Mouse (Mus musculus) thymus, adult 2 months (tissue): ENCODE results near the gene Gls.

Source experiments
- CTCF ChIP-seq: fragments of 200-500 bp; IDR thresholded peaks from 2 replicates; pipeline ENCODE4 v1.5.1; 2012; ENCODE audit warnings: mild to moderate bottlenecking, control low read depth, low read length, moderate library complexity, borderline replicate concordance; ENCODE audit not compliant: control insufficient read depth, poor library complexity, insufficient read depth; ENCODE audit errors: extremely low read depth
- POLR2A ChIP-seq: fragments of 200-500 bp; IDR thresholded peaks from 2 replicates; pipeline ENCODE4 v1.6.1; 2012; ENCODE audit warnings: mild to moderate bottlenecking, low read length, control low read depth, moderate library complexity; ENCODE audit not compliant: control insufficient read depth, poor library complexity, insufficient read depth; ENCODE audit errors: extremely low read depth

DNA sequence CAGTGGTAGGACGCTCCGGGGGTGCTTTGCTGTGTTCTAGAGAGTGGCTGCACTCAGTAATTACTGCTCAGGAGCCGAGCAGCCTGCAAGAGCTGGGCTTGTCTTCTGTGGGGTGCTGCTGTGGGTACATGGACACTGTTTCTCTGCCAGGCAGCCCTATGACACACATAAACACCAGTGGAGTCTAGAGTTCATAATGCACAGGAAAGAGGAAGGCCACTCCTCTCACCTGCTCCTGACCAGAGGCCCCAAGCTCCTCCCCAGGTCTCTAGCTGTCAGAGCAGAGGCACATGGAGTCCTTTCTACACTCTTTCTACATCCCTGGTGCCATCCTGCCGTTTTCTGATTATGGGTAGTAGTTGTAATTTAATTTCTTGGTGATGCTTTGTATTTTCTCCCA lies 90.9 kb downstream of the Gls start:
- no peak for TF ChIP-seq CTCF
- no peak for TF ChIP-seq POLR2A
